Mouse (Mus musculus): ENCODE data around the gene Scamp4.
A peak's percentile ranks its signal among the peaks of the same experiment; 100 is the strongest.

Gene Scamp4

DNA sequence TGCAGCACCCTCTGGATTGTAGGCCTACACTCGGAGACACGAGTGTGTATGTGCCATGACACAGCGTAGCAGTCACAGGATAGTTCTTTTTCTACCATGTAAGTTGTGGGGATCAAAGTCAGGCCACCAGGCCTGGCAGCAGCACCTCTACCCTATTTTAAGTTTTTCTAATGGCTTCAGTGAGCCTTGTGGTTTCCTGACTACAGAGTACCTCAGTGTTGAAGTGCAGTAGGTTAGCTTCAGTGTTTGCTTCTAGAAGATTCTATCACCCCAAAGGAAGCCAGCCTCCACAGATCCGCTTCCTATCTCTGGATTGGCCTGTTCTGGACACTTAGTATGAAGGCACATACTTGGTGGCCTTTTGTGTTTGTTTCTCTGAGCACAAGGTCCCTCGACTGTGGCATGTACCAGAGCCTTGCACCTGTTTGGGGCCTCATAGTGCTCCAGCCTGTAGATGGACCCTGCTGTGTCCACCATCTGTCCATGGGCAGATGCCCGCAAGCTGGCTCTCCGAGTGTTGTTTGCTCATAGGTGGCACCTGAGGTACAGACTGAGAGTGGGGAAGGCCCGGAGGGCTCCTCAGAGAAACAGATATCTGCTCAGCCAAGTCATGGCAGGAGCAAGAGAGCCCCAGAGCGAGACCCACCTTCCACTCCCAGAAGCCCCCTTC is 7.6 kb downstream of the Scamp4 start:
- peaks cover 88% of the 10 kb centered on the region for H3K36me3 ChIP-seq (ENCODE audit: insufficient read depth, low read length)
- peaks cover 76% of the 10 kb centered on the region for H3K4me1 ChIP-seq (replicated peaks; ENCODE audit: low read depth, low read length)
- H3K27me3 ChIP-seq (ENCODE audit: insufficient read depth, low read length): no peaks in the 10 kb centered on the region
- TF ChIP-seq NANOG (IDR thresholded peaks at IDR 0.05; ENCODE audit: borderline replicate concordance, low read length) (no peak), CTCF (conservative IDR thresholded peaks at IDR 0.05; ENCODE audit: low read length) (no peak)
- no peaks in the 10 kb centered on the region for H3K9me3 ChIP-seq (ENCODE audit: low read length)
- no peak overlapping the region for H3K4me3 ChIP-seq (replicated peaks; ENCODE audit: low read length)

DNA sequence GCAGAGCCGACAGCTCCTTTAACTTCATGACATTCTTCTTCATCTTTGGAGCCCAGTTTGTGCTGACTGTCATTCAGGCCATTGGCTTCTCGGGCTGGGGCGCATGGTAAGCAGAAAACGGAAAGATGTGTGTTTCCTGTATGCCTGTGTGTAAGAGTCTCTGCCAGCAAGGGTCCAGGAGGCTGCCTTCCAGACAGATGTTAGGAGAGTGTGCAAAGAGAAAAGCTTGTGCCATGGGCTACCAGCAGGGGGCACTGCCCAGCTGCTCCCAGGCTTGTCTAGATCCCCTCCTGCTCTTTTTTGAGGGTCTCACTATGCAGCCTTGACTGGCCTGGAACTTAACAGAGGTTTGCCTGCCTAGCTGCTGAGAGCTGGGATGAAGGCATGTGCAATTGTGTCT is 8.4 kb downstream of the Scamp4 start:
- Histone ChIP-seq H3K4me1 (replicated peaks; ENCODE audit: low read depth, low read length) (peaks cover 76% of the 10 kb centered on the region), H3K9me3 (ENCODE audit: low read length) (no peaks in the 10 kb centered on the region), H3K36me3 (ENCODE audit: insufficient read depth, low read length) (peaks cover 96% of the 10 kb centered on the region), H3K27me3 (ENCODE audit: insufficient read depth, low read length) (no peaks in the 10 kb centered on the region), H3K4me3 (replicated peaks; ENCODE audit: low read length) (no peak overlapping the region)
- TF ChIP-seq NANOG (IDR thresholded peaks at IDR 0.05; ENCODE audit: borderline replicate concordance, low read length): no peak
- TF ChIP-seq POU5F1 (IDR thresholded peaks at IDR 0.05; ENCODE audit: borderline replicate concordance, low read length): no peak
- peak; percentile 94 for TF ChIP-seq CTCF (conservative IDR thresholded peaks at IDR 0.05; ENCODE audit: low read length)

DNA sequence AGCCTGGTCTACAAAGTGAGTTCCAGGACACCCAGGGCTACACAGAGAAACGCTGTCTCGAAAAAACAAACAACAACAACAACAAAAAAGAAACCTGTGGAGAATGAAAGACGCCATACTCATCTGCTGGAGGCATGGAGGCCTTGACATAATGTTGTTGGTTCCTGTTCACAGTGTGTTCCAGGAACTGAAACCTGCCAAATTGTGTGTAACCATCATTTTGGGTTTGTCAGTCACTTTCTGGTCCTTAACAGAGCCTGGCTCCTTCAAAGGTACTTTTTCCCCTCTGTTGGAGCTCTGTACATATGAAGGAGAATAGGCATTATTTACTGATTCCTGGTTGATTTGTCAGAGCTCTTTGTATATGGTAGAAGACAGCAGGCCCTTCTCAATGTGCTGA is 9.2 kb downstream of the Scamp4 start:
- no peak for TF ChIP-seq NANOG (IDR thresholded peaks at IDR 0.05; ENCODE audit: borderline replicate concordance, low read length)
- TF ChIP-seq CTCF (conservative IDR thresholded peaks at IDR 0.05; ENCODE audit: low read length): no peak
- no peak for TF ChIP-seq POU5F1 (IDR thresholded peaks at IDR 0.05; ENCODE audit: borderline replicate concordance, low read length)
- no peak overlapping the region for H3K4me3 ChIP-seq (replicated peaks; ENCODE audit: low read length)
- H3K27me3 ChIP-seq (ENCODE audit: insufficient read depth, low read length): no peaks in the 10 kb centered on the region

DNA sequence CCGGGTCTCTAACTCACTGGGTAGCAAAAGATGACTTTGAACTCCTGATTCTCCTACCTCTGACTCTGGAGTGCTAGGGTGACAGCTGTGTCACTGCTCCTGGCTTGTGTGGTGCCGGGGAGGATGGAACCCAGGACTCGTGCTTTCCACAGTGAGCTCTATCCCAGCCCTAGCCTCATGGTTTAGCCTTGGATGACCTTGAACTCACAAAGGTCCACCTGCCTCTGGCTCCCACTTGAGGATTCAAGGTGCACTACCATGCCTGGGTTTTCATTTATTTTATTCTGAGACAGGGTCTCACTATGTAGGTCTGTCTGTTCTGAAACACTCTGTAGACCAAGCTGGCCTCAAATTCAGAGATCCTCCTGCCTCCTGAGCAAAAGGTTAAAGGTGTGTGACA is 11.1 kb downstream of the Scamp4 start:
- Histone ChIP-seq H3K36me3 (ENCODE audit: insufficient read depth, low read length) (peaks cover 82% of the 10 kb centered on the region), H3K4me3 (replicated peaks; ENCODE audit: low read length) (no peak overlapping the region), H3K27me3 (ENCODE audit: insufficient read depth, low read length) (no peaks in the 10 kb centered on the region), H3K9me3 (ENCODE audit: low read length) (no peaks in the 10 kb centered on the region), H3K4me1 (replicated peaks; ENCODE audit: low read depth, low read length) (peaks cover 61% of the 10 kb centered on the region)
- TF ChIP-seq NANOG (IDR thresholded peaks at IDR 0.05; ENCODE audit: borderline replicate concordance, low read length) (no peak), CTCF (conservative IDR thresholded peaks at IDR 0.05; ENCODE audit: low read length) (peak; percentile 19; the same call in 1 of the 2 replicates), POU5F1 (IDR thresholded peaks at IDR 0.05; ENCODE audit: borderline replicate concordance, low read length) (no peak)

More for the DNA sequence above, 9.2 kb downstream of the Scamp4 start:
- Histone ChIP-seq H3K9me3 (ENCODE audit: low read length) (no peaks in the 10 kb centered on the region), H3K36me3 (ENCODE audit: insufficient read depth, low read length) (peaks cover 97% of the 10 kb centered on the region), H3K4me1 (replicated peaks; ENCODE audit: low read depth, low read length) (peaks cover 68% of the 10 kb centered on the region)

DNA sequence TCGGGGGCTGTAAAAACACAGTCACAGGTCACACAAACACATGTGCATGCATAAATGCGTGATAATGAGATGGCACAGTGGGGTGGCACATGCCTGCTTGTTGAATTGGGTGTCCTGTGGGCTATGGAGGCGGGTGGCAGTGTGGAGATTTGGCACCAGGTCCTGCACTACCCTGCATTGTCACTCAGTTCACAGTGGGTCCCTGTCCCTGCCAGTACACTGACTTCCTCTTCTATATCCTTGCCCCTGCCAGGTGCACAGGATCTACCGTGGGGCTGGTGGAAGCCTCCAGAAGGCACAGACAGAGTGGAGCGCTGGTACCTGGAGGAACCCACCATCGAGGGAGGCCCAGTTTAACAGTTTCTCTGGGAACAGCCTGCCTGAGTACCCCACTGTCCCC is 11.7 kb downstream of the Scamp4 start:
- no peaks in the 10 kb centered on the region for H3K27me3 ChIP-seq (ENCODE audit: insufficient read depth, low read length)
- H3K36me3 ChIP-seq (ENCODE audit: insufficient read depth, low read length): peaks cover 76% of the 10 kb centered on the region
- no peak overlapping the region for H3K4me3 ChIP-seq (replicated peaks; ENCODE audit: low read length)
- peaks cover 57% of the 10 kb centered on the region for H3K4me1 ChIP-seq (replicated peaks; ENCODE audit: low read depth, low read length)
- TF ChIP-seq POU5F1 (IDR thresholded peaks at IDR 0.05; ENCODE audit: borderline replicate concordance, low read length) (no peak), CTCF (conservative IDR thresholded peaks at IDR 0.05; ENCODE audit: low read length) (no peak), NANOG (IDR thresholded peaks at IDR 0.05; ENCODE audit: borderline replicate concordance, low read length) (no peak)
- H3K9me3 ChIP-seq (ENCODE audit: low read length): no peaks in the 10 kb centered on the region

DNA sequence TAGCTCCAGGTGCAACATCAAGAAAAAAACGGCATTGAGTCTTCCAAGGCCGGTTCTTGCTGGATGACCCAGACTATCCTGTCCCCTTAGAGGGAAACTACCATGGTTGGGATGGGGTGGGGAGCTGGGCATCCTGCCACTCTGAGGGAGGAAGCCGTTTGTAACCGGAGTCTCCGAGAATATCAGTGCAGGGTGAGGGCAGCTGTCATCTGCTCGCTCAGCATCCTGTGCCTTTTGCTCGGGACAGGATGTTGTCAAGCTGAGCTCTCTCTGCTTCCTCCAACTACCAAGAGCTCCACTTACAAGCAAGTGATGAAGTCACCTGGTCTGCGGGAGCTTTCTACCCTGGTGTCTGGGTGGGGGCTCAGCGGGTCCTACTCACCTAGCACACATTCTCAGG is 15.5 kb downstream of the Scamp4 start:
- Histone ChIP-seq H3K4me3 (replicated peaks; ENCODE audit: low read length) (no peak overlapping the region), H3K36me3 (ENCODE audit: insufficient read depth, low read length) (peaks cover 38% of the 10 kb centered on the region), H3K4me1 (replicated peaks; ENCODE audit: low read depth, low read length) (peaks cover 57% of the 10 kb centered on the region), H3K27me3 (ENCODE audit: insufficient read depth, low read length) (no peaks in the 10 kb centered on the region), H3K9me3 (ENCODE audit: low read length) (no peaks in the 10 kb centered on the region)
- TF ChIP-seq NANOG (IDR thresholded peaks at IDR 0.05; ENCODE audit: borderline replicate concordance, low read length): no peak
- TF ChIP-seq CTCF (conservative IDR thresholded peaks at IDR 0.05; ENCODE audit: low read length): no peak
- TF ChIP-seq POU5F1 (IDR thresholded peaks at IDR 0.05; ENCODE audit: borderline replicate concordance, low read length): no peak

DNA sequence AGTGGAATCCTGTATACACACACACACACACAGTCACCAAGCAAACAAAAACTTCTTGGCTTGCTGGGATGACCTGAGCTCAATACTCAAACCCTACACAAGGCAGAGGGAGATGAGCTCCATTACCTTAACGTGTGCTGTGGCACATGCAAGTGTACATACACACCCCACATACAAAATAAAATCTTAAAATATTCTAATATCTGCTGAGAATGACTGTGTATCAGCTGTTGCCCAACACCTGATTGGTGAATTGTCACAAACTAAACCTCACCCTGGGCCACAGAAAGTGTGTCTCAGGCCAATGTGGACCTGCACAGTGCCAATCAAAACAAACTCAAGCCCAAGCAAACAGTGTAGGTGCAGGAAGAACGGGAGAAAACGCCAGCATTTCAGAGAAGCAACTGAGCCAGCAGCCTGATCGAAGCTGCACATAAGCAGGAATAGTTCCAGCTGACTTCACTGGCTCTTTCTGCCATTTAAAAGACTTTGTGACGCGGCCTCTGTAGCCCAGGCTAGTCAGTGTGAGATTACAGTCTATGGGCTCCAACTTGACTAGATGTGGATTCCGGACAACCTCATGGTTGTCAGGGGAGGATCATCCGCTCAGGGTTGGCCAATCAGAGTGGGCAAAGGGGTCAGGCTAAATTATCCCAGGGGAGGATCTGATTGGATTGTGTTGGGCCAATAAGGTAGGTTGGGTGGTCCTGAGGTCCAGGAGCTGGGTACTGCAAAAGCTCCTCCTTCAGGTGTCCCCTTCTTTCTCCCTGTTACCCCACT is 17.0 kb downstream of the Scamp4 start:
- H3K9me3 ChIP-seq (ENCODE audit: low read length): no peaks in the 10 kb centered on the region
- peaks cover 57% of the 10 kb centered on the region for H3K4me1 ChIP-seq (replicated peaks; ENCODE audit: low read depth, low read length)
- H3K36me3 ChIP-seq (ENCODE audit: insufficient read depth, low read length): peaks cover 32% of the 10 kb centered on the region
- TF ChIP-seq NANOG (IDR thresholded peaks at IDR 0.05; ENCODE audit: borderline replicate concordance, low read length) (no peak), POU5F1 (IDR thresholded peaks at IDR 0.05; ENCODE audit: borderline replicate concordance, low read length) (no peak), CTCF (conservative IDR thresholded peaks at IDR 0.05; ENCODE audit: low read length) (no peak)
- peak overlapping the region; percentile 95 for H3K4me3 ChIP-seq (replicated peaks; ENCODE audit: low read length)
- H3K27me3 ChIP-seq (ENCODE audit: insufficient read depth, low read length): no peaks in the 10 kb centered on the region

DNA sequence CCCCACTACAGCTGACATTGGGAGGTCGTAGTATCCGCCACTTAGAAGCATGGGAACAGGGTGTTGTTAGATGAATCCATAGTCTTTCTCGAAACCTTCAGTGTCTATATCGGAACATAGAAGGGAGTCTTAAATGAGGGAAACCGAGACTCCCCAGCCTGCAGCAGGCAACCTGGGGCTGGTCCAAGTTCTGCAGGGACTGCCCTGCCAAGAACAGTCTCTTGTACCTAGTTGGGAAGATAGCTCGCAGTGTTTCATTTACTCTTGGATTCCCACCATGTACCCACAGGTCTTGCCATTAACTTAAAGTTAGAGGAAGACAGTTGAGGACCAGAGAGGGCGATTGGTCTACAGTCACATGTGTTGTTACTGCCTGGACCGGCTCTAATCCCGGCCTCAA is 17.7 kb downstream of the Scamp4 start:
- TF ChIP-seq POU5F1 (IDR thresholded peaks at IDR 0.05; ENCODE audit: borderline replicate concordance, low read length) (no peak), NANOG (IDR thresholded peaks at IDR 0.05; ENCODE audit: borderline replicate concordance, low read length) (no peak), CTCF (conservative IDR thresholded peaks at IDR 0.05; ENCODE audit: low read length) (no peak)
- peaks cover 63% of the 10 kb centered on the region for H3K4me1 ChIP-seq (replicated peaks; ENCODE audit: low read depth, low read length)
- H3K4me3 ChIP-seq (replicated peaks; ENCODE audit: low read length): peak overlapping the region; percentile 95
- no peaks in the 10 kb centered on the region for H3K9me3 ChIP-seq (ENCODE audit: low read length)
- peaks cover 32% of the 10 kb centered on the region for H3K36me3 ChIP-seq (ENCODE audit: insufficient read depth, low read length)
- no peaks in the 10 kb centered on the region for H3K27me3 ChIP-seq (ENCODE audit: insufficient read depth, low read length)

All from E14TG2a.4 (cell line).